In the genomic region with DNA sequence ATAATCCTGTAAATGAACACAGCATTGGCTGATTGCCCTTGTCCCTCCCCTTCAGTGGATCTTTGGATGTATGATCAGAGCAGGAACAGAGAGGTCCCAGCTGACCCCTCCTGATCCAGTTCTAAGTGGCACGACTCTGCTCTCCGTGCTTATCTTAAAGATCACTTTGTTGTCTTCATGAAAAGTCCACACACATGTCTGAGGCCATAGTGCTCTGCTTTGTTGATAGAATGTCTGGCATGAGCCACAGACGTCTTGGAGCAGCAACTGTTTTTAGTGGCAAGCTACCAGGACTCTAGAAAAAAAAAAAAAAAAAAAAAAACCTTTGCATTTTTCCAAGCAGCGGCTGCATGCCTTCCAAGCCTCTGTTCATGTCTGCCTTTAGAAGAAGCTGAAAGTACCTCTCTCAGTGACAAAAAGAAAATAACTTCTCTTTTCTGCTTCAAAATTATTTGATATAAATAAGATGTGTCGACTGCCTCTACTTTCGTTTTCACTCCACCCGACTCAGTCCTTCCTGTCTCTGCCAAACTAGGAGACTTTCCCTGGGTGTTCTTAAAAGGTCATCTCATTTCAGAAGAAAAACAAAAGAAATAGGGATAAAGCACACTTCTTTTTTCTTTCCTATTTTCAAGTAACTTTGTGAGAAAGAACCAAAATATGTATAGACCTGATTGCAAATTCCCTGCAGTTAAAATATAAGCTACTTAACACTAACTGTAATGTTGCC, we compare ENCODE assay signal across 8 mouse cellular contexts.
DNase-seq lines count a peak whose midpoint lies in the region; ATAC-seq and TF ChIP-seq lines count a peak whose summit lies in the region.

No protein-coding gene starts in this region.

- no peaks in the 10 kb centered on the region for H3K79me2 ChIP-seq in macrophage (ENCODE audit: inconsistent target)

- ATAC-seq in erythroblast, adult 5-6 weeks (replicated peaks; ENCODE audit: low FRiP score, poor library complexity, severe bottlenecking), result peak; percentile 64
- ATAC-seq in hindbrain, postnatal 0 days, result no peak
- peak; percentile 80 for ATAC-seq in stomach, postnatal 0 days (ENCODE audit: low FRiP score, low TSS enrichment)

- H3K9ac ChIP-seq in hindbrain, postnatal 0 days (replicated peaks; ENCODE audit: low read length), result no peak overlapping the region
- H3K9ac ChIP-seq in stomach, postnatal 0 days (ENCODE audit: low read length), result peak overlapping the region; percentile 8; the same call in 1 of the 2 replicates

- no peaks in the 10 kb centered on the region for H3K36me3 ChIP-seq in hindbrain, postnatal 0 days (ENCODE audit: insufficient read depth, low read length)
- H3K36me3 ChIP-seq in macrophage (ENCODE audit: inconsistent target), result no peaks in the 10 kb centered on the region
- H3K36me3 ChIP-seq in stomach, postnatal 0 days (ENCODE audit: control insufficient read depth, insufficient read depth, low read length), result no peaks in the 10 kb centered on the region

- TF ChIP-seq EP300 in stomach, postnatal 0 days (optimal IDR thresholded peaks at IDR 0.05), result peak; percentile 24

- 34% methylated on average over 7 of the region's 7 CpGs for WGBS in hindbrain, postnatal 0 days
- 2% methylated on average over 7 of the region's 7 CpGs for WGBS in macrophage (ENCODE audit: missing documents)
- WGBS in stomach, postnatal 0 days, result under 1% methylated on average over 7 of the region's 7 CpGs

- no peak for TF ChIP-seq CTCF in hindbrain, postnatal 0 days (IDR thresholded peaks at IDR 0.05; ENCODE audit: low read depth)
- TF ChIP-seq CTCF in stomach, postnatal 0 days (IDR thresholded peaks at IDR 0.05; ENCODE audit: low read depth), result no peak

- no peaks in the 10 kb centered on the region for H3K9me3 ChIP-seq in hindbrain, postnatal 0 days (ENCODE audit: low read length)
- no peaks in the 10 kb centered on the region for H3K9me3 ChIP-seq in stomach, postnatal 0 days (ENCODE audit: control insufficient read depth, low read length)

- intact Hi-C loops in heart, postnatal 25 days (cut with DNase I), result loop anchor here (5.0 kb wide), 1 partner anchor 194 kb away; no protein-coding TSS in a partner anchor

- H3K27ac ChIP-seq in hindbrain, postnatal 0 days, result 0 out of 2 replicates have a peak overlapping the region, but pooled peaks have one; percentile 26
- peak overlapping the region; percentile 91 for H3K27ac ChIP-seq in macrophage
- H3K27ac ChIP-seq in stomach, postnatal 0 days (replicated peaks), result peak overlapping the region; percentile 79

- DNase-seq in heart, adult 11 months, result peak; percentile 95
- no peak for DNase-seq in heart, postnatal 25 days (ENCODE audit: low spot score)
- peak; percentile 47 for DNase-seq in adrenal gland, postnatal 10 days
- peak; percentile 9 for DNase-seq in hindbrain, postnatal 0 days (ENCODE audit: low spot score)
- peak; percentile 8 to 10 for DNase-seq in left cerebral cortex, adult 8-10 months (ENCODE audit: low spot score in 2 of 2)
- peak; percentile 35 for DNase-seq in stomach, postnatal 0 days (ENCODE audit: low spot score)

- no peaks in the 10 kb centered on the region for H3K27me3 ChIP-seq in hindbrain, postnatal 0 days (ENCODE audit: insufficient read depth, low read length)
- no peaks in the 10 kb centered on the region for H3K27me3 ChIP-seq in stomach, postnatal 0 days (ENCODE audit: control insufficient read depth, insufficient read depth, low read length)

- no peaks in the 10 kb centered on the region for H3K4me1 ChIP-seq in hindbrain, postnatal 0 days (ENCODE audit: insufficient read depth, low read length)
- no peaks in the 10 kb centered on the region for H3K4me1 ChIP-seq in stomach, postnatal 0 days (replicated peaks; ENCODE audit: control insufficient read depth, insufficient read depth)

- peak overlapping the region; percentile 25 for H3K4me3 ChIP-seq in hindbrain, postnatal 0 days (ENCODE audit: low read length)
- H3K4me3 ChIP-seq in macrophage (ENCODE audit: inconsistent target), result peak overlapping the region; percentile 28
- peak overlapping the region; percentile 32 for H3K4me3 ChIP-seq in stomach, postnatal 0 days (ENCODE audit: low read depth, low read length)

- peak overlapping the region; percentile 48 for H3K4me2 ChIP-seq in hindbrain, postnatal 0 days (ENCODE audit: low read depth, low read length)
- peak overlapping the region; percentile 42 for H3K4me2 ChIP-seq in stomach, postnatal 0 days (replicated peaks; ENCODE audit: low read depth)

Comparison
In these comparisons a context has a peak if more than half of its experiments do, and no peak if none do; other contexts are left out.
1. H3K27ac ChIP-seq: peak in every context shown above with its lines; median percentile 91 in macrophage; 79 in stomach, postnatal 0 days; 26 in hindbrain, postnatal 0 days.